Mouse (Mus musculus) subcutaneous adipose tissue, adult 2 months (tissue): ENCODE data around the gene Olfr672. TPM values are rescaled to one million over a fixed set of nuclear protein-coding genes. Genes with fewer than 3 reads are reported as not detected.

Experiments used
- polyA plus RNA-seq: library from polyadenylated mRNA; depleted of rRNA; stranded (reverse); fragments of >200 nt; gene quantifications from 2 replicates; pipeline ENCODE4 v1.2.3, GENCODE M21; 2012; ENCODE audit warnings: low replicate concordance; rRNA removed

Olfr672 gene
- polyA plus RNA-seq = not detected in 2 replicates

DNA sequence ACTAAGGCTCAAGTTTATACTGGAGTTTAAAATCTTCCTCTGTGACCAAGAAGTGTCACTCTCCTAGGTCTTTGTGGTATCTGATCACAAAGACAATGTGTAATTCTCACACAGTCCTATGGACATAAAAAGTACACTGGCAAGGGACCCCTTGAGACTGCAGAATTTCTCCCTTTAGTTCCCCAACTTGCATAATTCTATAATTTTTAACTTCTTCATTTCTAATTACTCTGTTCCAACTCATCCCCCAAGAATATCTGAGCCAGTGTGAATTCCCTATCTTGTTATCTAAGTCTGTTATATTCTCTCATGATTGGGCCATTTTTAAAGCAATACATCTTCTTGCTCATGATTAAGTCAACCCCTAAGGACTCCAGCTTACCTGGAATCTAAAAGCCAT, at the start of gene Olfr672:
TSS of gene Olfr672 (minus strand) at position 101 of the 400 bp plus-strand sequence.

DNA sequence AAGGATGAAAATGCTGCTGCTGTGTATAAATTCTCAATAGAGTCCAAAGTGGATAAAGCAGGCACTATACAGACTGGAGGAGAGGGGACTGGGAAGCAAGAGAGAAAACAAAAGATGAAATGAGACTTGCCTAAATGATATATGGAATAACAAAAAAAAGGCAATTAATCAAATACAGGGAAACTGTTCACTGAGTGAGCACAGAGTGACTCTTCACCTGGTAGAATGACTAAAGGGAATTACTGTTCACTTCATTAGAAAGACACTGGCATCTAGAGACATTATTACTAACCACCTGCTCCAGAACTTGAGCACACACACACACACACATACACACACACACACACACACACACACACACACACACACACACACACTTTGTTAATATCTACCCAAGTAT, 30.6 kb upstream of the Olfr672 start, which contains the start of gene Olfr676:
TSS of gene Olfr676 (plus strand) at position 301 of the 400 bp plus-strand sequence.

DNA sequence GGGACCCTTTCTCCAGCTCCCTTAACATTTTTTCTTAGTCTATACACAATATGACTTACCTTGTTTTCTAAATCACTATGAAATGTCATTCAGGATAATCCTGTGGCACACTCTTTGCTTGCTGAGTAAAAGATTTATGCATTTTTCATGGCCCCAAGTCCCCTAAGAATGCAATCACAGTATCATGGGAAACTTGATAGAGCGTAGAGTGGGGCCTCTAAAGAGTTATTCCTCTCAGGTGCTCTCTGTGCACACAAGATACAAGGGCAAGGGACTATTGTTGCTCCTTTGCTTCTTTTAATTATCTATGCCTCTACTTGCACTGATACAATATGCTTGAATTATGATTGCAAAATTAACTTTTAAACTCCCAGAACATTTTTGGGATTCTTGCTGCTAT, 26.5 kb upstream of the Olfr672 start, which contains the start of gene Olfr675:
TSS of gene Olfr675 (minus strand) at position 101 of the 400 bp plus-strand sequence.

DNA sequence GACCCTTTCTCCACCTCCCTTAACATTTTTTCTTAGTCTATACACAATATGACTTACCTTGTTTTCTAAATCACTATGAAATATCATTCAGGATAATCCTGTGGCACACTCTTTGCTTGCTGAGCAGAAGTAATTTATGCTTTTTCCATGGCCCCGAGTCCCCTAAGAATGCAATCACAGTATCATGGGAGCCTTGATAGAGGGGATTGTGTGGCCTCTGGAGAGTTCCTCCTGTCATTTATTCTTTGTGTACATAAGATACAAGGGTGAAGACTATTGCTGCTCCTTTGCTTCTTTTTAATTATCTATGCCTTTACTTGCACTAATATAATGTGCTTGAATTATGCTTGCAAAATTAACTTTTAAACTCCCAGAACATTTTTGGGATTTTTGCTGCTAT, 22.8 kb downstream of the Olfr672 start, which contains the start of gene Olfr671:
TSS of gene Olfr671 (minus strand) at position 101 of the 400 bp plus-strand sequence.

DNA sequence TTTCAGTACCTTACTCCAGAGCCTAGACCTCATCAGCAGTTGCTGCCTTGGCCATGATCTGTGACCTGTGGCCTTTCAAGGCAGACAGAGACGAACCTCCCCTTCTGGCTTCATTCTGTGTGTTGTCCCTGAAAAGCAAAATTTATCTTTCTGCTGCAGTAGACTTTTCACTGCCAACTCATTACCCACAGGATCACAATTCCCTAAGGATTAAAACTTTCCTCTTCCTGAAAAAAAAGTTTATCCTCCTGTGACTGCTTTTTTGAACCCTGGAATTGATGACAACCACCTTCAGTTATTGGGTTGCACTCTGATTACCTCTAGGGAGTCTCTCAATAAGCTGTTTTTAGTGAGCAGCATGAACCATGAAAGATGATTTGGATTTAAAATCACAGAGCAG, 39.3 kb downstream of the Olfr672 start, which contains the start of gene Olfr670:
TSS of gene Olfr670 (minus strand) at position 101 of the 400 bp plus-strand sequence.

Other genes with a start within 250 kb of the Olfr672 start
- gene Usp17le, start 224.6 kb downstream of the Olfr672 start, polyA plus RNA-seq = not detected in 2 replicates
- not detected in 2 replicates for gene Usp17lb, start 159.4 kb downstream of the Olfr672 start, polyA plus RNA-seq
- not detected in 2 replicates for gene Usp17la, start 145.0 kb downstream of the Olfr672 start, polyA plus RNA-seq
- gene Olfr665, start 124.0 kb downstream of the Olfr672 start, polyA plus RNA-seq = not detected in 2 replicates
- gene Olfr666, start 106.1 kb downstream of the Olfr672 start, polyA plus RNA-seq = not detected in 2 replicates
- not detected in 2 replicates for gene Olfr667, start 80.5 kb downstream of the Olfr672 start, polyA plus RNA-seq
- not detected in 2 replicates for gene Olfr668, start 74.0 kb downstream of the Olfr672 start, polyA plus RNA-seq
- not detected in 2 replicates for gene Olfr669, start 67.8 kb downstream of the Olfr672 start, polyA plus RNA-seq
- not detected in 2 replicates for gene Olfr670, start 39.4 kb downstream of the Olfr672 start, polyA plus RNA-seq
- not detected in 2 replicates for gene Olfr671, start 22.9 kb downstream of the Olfr672 start, polyA plus RNA-seq
- gene Olfr675, start 26.4 kb upstream of the Olfr672 start, polyA plus RNA-seq = not detected in 2 replicates
- not detected in 2 replicates for gene Olfr676, start 30.7 kb upstream of the Olfr672 start, polyA plus RNA-seq
- gene Olfr677, start 49.3 kb upstream of the Olfr672 start, polyA plus RNA-seq = not detected in 2 replicates
- not detected in 2 replicates for gene Olfr678, start 62.4 kb upstream of the Olfr672 start, polyA plus RNA-seq
- gene Olfr679, start 79.2 kb upstream of the Olfr672 start, polyA plus RNA-seq = not detected in 2 replicates
- not detected in 2 replicates for gene Olfr680-ps1, start 90.8 kb upstream of the Olfr672 start, polyA plus RNA-seq
- gene Olfr681, start 114.8 kb upstream of the Olfr672 start, polyA plus RNA-seq = not detected in 2 replicates
- gene Olfr683, start 145.0 kb upstream of the Olfr672 start, polyA plus RNA-seq = not detected in 2 replicates
- not detected in 2 replicates for gene Olfr684, start 161.6 kb upstream of the Olfr672 start, polyA plus RNA-seq
- gene Olfr685, start 184.0 kb upstream of the Olfr672 start, polyA plus RNA-seq = not detected in 2 replicates
- not detected in 2 replicates for gene Olfr686, start 205.5 kb upstream of the Olfr672 start, polyA plus RNA-seq